Mouse (Mus musculus) erythroblast, embryonic 14.5 days (primary cell): Measurements from ENCODE around the gene Szt2.

Experiments used
- GATA1 ChIP-seq: IDR thresholded peaks from 2 replicates; pipeline ENCODE4 v1.6.1; 2012; ENCODE audit warnings: low read length, inconsistent platforms, mixed read lengths
- TAL1 ChIP-seq: IDR thresholded peaks from 3 replicates; pipeline ENCODE4 v1.6.1; 2012; ENCODE audit warnings: low read length, inconsistent platforms, mixed read lengths

GRCm38 (mm10) chr4:118457345-118457975 lies 48.4 kb upstream of the Szt2 start, which contains the start of gene Mpl:
- TF ChIP-seq GATA1, result no peak
- TF ChIP-seq TAL1, result no peak
